Mouse (Mus musculus) adrenal gland, adult 18-20 months (tissue): ENCODE measurements around the gene Crat. TPM values are rescaled to one million over a fixed set of nuclear protein-coding genes. Genes with fewer than 3 reads are reported as not detected.

Experiments
- DNase-seq, 2 experiments: peaks; one replicate each; pipeline ENCODE4 v3.0.0; 2021 to 2022; ENCODE audit warnings: low spot score in 2 of 2
- total RNA-seq, 2 experiments: library from RNA; stranded (reverse); gene quantifications; 1 replicate in 1 of 2; 2 replicates in 1 of 2; pipeline ENCODE4 v1.2.3; 2021

Gene Crat
- total RNA-seq, 2 experiments from 2014 or later, result 175 to 243 TPM

- no peak for DNase-seq
Observed at GRCm38 (mm10) chr2:30379307-30379706, 36.3 kb downstream of the Crat start.

- no peak for DNase-seq
Observed at GRCm38 (mm10) chr2:30377721-30378120, 37.9 kb downstream of the Crat start.

GRCm38 (mm10) chr2:30375893-30376292 lies 39.7 kb downstream of the Crat start:
- no peak for DNase-seq

GRCm38 (mm10) chr2:30372726-30373125 lies 42.9 kb downstream of the Crat start:
- DNase-seq, result no peak

- no peak for DNase-seq
Observed at GRCm38 (mm10) chr2:30371544-30371943, 44.1 kb downstream of the Crat start.

- no peak for DNase-seq
Observed at GRCm38 (mm10) chr2:30366203-30366602, 49.4 kb downstream of the Crat start.

GRCm38 (mm10) chr2:30365281-30366069 lies 50.1 kb downstream of the Crat start:
- no peak for DNase-seq

GRCm38 (mm10) chr2:30363773-30364650 lies 51.6 kb downstream of the Crat start, which contains the start of gene Miga2:
Gene Miga2, plus strand, starts transcription at chr2:30364233.
- peak; percentile 94 for DNase-seq

GRCm38 (mm10) chr2:30362865-30363264 lies 52.7 kb downstream of the Crat start:
- no peak for DNase-seq

GRCm38 (mm10) chr2:30360626-30361025 lies 55.0 kb downstream of the Crat start:
- DNase-seq, result no peak

- peak; percentile 82 to 92 for DNase-seq
Observed at GRCm38 (mm10) chr2:30358533-30359531, 56.8 kb downstream of the Crat start, which contains the start of gene Sh3glb2. Gene Sh3glb2, minus strand, starts transcription at chr2:30359337.

- DNase-seq, result no peak
Observed at GRCm38 (mm10) chr2:30357552-30358510, 57.8 kb downstream of the Crat start.

- no peak for DNase-seq
Observed at GRCm38 (mm10) chr2:30356906-30357305, 58.7 kb downstream of the Crat start.

GRCm38 (mm10) chr2:30356266-30356665 lies 59.3 kb downstream of the Crat start:
- DNase-seq, result no peak

GRCm38 (mm10) chr2:30355861-30356260 lies 59.8 kb downstream of the Crat start:
- DNase-seq, result no peak

GRCm38 (mm10) chr2:30351149-30351548 lies 64.5 kb downstream of the Crat start:
- no peak for DNase-seq
